Mouse (Mus musculus) stomach, embryonic 15.5 days (tissue): ENCODE measurements around the gene Trim67. TPM values are rescaled to one million over a fixed set of nuclear protein-coding genes. Genes with fewer than 3 reads are reported as not detected.
"Not testable (repeated sequence)": the region's sequence is repeated elsewhere in the genome, so short reads cannot be mapped to it uniquely, and the experiment has no call there.

Experiments used
- ATAC-seq: fragments of 200-750 bp; cut with Nextera tagmentation; 2 replicates; pipeline ENCODE4 v1.8.0; 2017; ENCODE audit warnings: low read depth, moderate number of reproducible peaks, moderate TSS enrichment; ENCODE audit not compliant: insufficient read depth, low FRiP score
- H3K27ac ChIP-seq: fragments of 300-500 bp; sonication (generic); 2 replicates; pipeline ENCODE4 v1.5.1; 2015; ENCODE audit warnings: mild to moderate bottlenecking, inconsistent platforms
- H3K27me3 ChIP-seq: fragments of 300-500 bp; sonication (generic); replicated peaks from 2 replicates; pipeline ENCODE4 v1.6.1; 2015; ENCODE audit warnings: inconsistent platforms
- H3K36me3 ChIP-seq: fragments of 300-500 bp; sonication (generic); 2 replicates; pipeline ENCODE4 v1.6.1; 2015; ENCODE audit warnings: inconsistent platforms
- H3K4me1 ChIP-seq: fragments of 300-500 bp; sonication (generic); 2 replicates; pipeline ENCODE4 v1.6.1; 2015; ENCODE audit warnings: inconsistent platforms
- H3K4me2 ChIP-seq: fragments of 300-500 bp; sonication (generic); 2 replicates; pipeline ENCODE4 v1.6.1; 2015; ENCODE audit warnings: mild to moderate bottlenecking, inconsistent platforms
- H3K4me3 ChIP-seq: fragments of 300-500 bp; sonication (generic); replicated peaks from 2 replicates; pipeline ENCODE4 v1.5.1; 2015; ENCODE audit warnings: inconsistent platforms
- H3K9ac ChIP-seq: fragments of 300-500 bp; sonication (generic); 2 replicates; pipeline ENCODE4 v1.6.1; 2015; ENCODE audit warnings: inconsistent platforms
- H3K9me3 ChIP-seq: fragments of 300-500 bp; sonication (generic); 2 replicates; pipeline ENCODE4 v1.6.1; 2016; ENCODE audit warnings: inconsistent platforms
- WGBS: fragments of 180-500 bp; shearing (Covaris S2); methylation state at CpG from one replicate; pipeline ENCODE4 v1.1.7; 2015; 5-methylcytosine and 5-hydroxymethylcytosine counted together
- polyA plus RNA-seq: library from polyadenylated mRNA; unstranded; fragments of >200 nt; fragmentation: Nextera tagmentation; extraction: Ambion mirVana; gene quantifications from 2 replicates; pipeline ENCODE4 v1.2.1, GENCODE M21; 2015

The Trim67 gene
- polyA plus RNA-seq, 1 experiment from 2014 or later: 0.74 TPM

DNA sequence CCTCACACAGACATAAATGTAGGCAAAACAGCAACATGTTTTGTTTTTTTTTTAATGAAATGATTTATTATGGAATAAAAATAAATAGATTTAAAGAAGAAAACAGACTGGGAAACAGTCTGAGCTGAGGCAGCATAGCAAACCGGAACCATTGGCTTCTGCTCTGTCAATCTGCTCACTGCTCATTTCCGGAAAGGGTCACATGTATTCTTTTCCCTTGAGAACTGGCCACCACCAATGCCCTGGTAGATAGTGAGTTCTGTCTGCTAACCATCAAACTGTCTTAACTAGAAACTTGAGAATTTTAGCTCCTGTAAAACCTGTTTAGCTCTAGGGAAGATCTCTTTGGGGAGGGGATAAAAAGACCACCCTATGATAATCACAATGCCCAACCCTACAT is 44.0 kb downstream of the Trim67 start:
- no peak for ATAC-seq
- H3K9me3 ChIP-seq: no peaks in the 10 kb centered on the region
- WGBS: 79% methylated on average over 2 of the region's 2 CpGs
- H3K36me3 ChIP-seq: peaks cover 26% of the 10 kb centered on the region
- no peak overlapping the region for H3K9ac ChIP-seq
- no peaks in the 10 kb centered on the region for H3K27me3 ChIP-seq
- no peak overlapping the region for H3K27ac ChIP-seq
- no peak overlapping the region for H3K4me3 ChIP-seq
- H3K4me1 ChIP-seq: peaks cover 5% of the 10 kb centered on the region
- H3K4me2 ChIP-seq: no peak overlapping the region

DNA sequence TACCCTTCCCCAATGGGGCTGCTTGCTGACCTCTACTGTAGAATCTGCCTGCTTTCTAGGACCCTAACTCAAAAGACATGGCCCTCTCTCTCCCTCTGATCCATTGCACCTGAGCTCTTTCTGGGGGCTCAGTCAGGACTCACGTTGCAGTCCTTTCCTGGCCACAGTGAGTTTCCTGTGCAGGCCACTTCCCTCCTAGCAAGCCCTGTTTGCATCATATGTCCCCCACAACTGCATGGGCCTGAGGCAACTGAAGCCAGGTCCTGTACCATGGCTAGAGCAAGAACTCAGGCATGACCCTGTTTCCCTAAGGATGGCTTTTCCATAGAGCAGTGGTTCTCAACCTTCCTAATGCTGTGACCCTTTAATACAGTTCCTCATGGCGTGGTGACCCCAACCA is 45.1 kb downstream of the Trim67 start:
- no peak overlapping the region for H3K27ac ChIP-seq
- ATAC-seq: no peak
- WGBS: 75% methylated on average over 2 of the region's 2 CpGs

DNA sequence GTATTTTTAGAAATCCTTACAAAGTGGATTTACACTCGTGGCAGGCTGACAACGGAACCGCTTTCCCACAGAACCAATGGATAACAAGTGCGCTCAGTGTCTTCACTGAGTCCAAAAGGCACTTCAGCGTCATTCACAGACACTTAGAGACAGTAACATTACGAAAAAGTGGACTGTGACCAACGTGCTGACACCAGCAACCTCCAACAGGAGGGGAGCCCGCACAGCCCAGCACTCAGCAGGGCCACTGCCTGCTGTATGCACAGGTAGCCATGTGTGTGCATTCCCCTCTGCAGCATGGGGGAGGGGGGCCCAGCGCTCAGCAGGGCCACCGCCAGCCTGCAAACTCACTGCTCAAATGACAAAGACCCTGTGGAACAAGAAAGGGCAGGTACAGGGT is 46.5 kb downstream of the Trim67 start:
- peaks cover 26% of the 10 kb centered on the region for H3K36me3 ChIP-seq
- no peak overlapping the region for H3K27ac ChIP-seq
- no peaks in the 10 kb centered on the region for H3K4me1 ChIP-seq
- H3K27me3 ChIP-seq: no peaks in the 10 kb centered on the region
- 91% methylated on average over 10 of the region's 10 CpGs for WGBS
- no peak overlapping the region for H3K4me3 ChIP-seq
- H3K9me3 ChIP-seq: no peaks in the 10 kb centered on the region
- ATAC-seq: no peak
- H3K9ac ChIP-seq: no peak overlapping the region
- H3K4me2 ChIP-seq: no peak overlapping the region

More for the DNA sequence above, 45.1 kb downstream of the Trim67 start:
- H3K27me3 ChIP-seq: no peaks in the 10 kb centered on the region
- no peak overlapping the region for H3K4me2 ChIP-seq
- H3K9ac ChIP-seq: no peak overlapping the region
- H3K4me1 ChIP-seq: peaks cover 5% of the 10 kb centered on the region
- no peak overlapping the region for H3K4me3 ChIP-seq
- no peaks in the 10 kb centered on the region for H3K9me3 ChIP-seq
- peaks cover 26% of the 10 kb centered on the region for H3K36me3 ChIP-seq

DNA sequence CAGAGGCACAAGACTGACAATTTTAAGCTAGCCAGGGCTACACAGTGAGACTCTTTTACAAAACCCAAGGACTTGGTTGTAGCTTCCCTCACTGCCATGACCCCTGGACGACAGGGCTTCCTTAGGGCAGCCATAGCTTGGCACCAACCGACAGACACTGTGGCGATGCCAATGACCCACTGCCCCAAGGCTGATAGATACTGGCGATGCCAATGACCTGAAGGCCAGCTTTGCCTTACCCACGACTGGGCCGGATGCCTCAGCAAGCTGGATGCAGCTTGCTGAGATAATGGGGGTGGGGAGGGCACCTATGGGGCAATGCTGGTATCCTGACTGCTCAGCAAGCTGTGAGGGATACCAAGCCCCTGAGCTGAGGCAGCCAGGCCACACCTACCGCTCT is 48.0 kb downstream of the Trim67 start:
- no peak overlapping the region for H3K9ac ChIP-seq
- H3K4me1 ChIP-seq: no peaks in the 10 kb centered on the region
- no peaks in the 10 kb centered on the region for H3K9me3 ChIP-seq
- no peak overlapping the region for H3K4me3 ChIP-seq
- H3K27ac ChIP-seq: no peak overlapping the region
- H3K27me3 ChIP-seq: no peaks in the 10 kb centered on the region
- peaks cover 26% of the 10 kb centered on the region for H3K36me3 ChIP-seq
- no peak overlapping the region for H3K4me2 ChIP-seq
- no peak for ATAC-seq
- 91% methylated on average over 7 of the region's 7 CpGs for WGBS

DNA sequence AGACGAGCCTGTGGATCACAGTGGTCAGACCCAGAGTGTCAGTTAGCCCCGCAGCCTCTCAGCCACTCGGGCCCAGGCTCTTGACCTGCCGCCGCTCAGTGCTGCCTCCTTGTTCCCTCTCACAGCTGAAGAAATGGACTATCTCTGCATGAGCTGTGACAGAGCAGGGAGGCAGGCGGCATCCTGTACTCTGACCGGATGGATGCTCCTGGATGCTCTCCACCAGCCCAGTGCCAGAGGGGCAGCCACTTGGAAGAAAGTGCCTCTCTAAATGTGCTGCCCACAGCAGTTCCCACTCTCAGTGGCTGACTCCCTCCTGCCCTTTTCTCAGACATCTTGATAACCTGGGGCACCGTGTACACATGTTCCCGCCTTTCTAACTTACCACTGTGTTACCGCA is 48.9 kb downstream of the Trim67 start:
- 89% methylated on average over 10 of the region's 10 CpGs for WGBS
- no peak overlapping the region for H3K27ac ChIP-seq
- ATAC-seq: no peak
- no peaks in the 10 kb centered on the region for H3K4me1 ChIP-seq
- H3K36me3 ChIP-seq: peaks cover 26% of the 10 kb centered on the region
- no peak overlapping the region for H3K9ac ChIP-seq
- no peaks in the 10 kb centered on the region for H3K9me3 ChIP-seq
- H3K27me3 ChIP-seq: no peaks in the 10 kb centered on the region
- no peak overlapping the region for H3K4me3 ChIP-seq
- H3K4me2 ChIP-seq: no peak overlapping the region

DNA sequence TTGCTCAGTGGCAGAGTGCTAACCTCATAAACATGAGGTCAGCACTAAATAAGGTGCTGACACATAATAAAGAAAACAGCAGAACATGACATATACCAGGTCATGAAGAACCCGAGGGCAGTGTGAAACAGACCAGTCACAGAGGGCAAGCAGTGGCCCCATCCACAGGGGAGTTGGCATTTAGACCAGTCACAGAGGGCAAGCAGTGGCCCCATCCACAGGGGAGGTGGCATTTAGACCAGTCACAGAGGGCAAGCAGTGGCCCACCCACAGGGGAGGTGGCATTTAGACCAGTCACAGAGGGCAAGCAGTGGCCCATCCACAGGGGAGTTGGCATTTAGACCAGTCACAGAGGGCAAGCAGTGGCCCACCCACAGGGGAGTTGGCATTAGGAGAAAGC is 50.0 kb downstream of the Trim67 start:
- 79% methylated on average over 1 of the region's 1 CpGs for WGBS
- not testable (repeated sequence) for H3K4me1 ChIP-seq, H3K9ac ChIP-seq, H3K4me2 ChIP-seq, H3K27ac ChIP-seq, H3K4me3 ChIP-seq, ATAC-seq, H3K9me3 ChIP-seq, H3K27me3 ChIP-seq
- H3K36me3 ChIP-seq: peaks cover 24% of the 10 kb centered on the region

DNA sequence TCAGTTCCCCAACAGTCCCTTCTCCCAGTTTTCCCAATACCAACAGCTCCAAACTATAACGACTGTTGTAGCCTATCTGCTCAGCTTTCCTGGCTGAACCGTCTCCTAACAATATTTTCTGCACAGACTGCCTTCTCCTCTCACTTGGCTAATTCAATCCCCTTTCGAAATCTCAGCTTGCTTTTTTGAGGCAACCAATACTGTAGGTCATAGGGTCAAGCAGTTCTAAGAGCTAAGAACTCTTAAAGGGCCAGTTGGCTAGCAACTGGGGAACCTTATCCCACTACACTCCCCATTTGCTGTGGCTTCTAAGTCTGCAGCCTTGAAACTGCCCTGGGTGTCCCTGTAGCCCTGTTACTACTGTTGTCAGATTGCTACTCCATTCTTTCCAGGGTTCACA is 52.2 kb downstream of the Trim67 start:
- WGBS: 66% methylated on average over 3 of the region's 3 CpGs
- no peaks in the 10 kb centered on the region for H3K27me3 ChIP-seq
- H3K36me3 ChIP-seq: peaks cover 9% of the 10 kb centered on the region
- no peak overlapping the region for H3K4me3 ChIP-seq
- no peak for ATAC-seq
- no peaks in the 10 kb centered on the region for H3K4me1 ChIP-seq
- no peak overlapping the region for H3K27ac ChIP-seq
- H3K4me2 ChIP-seq: no peak overlapping the region
- H3K9me3 ChIP-seq: no peaks in the 10 kb centered on the region
- H3K9ac ChIP-seq: no peak overlapping the region

DNA sequence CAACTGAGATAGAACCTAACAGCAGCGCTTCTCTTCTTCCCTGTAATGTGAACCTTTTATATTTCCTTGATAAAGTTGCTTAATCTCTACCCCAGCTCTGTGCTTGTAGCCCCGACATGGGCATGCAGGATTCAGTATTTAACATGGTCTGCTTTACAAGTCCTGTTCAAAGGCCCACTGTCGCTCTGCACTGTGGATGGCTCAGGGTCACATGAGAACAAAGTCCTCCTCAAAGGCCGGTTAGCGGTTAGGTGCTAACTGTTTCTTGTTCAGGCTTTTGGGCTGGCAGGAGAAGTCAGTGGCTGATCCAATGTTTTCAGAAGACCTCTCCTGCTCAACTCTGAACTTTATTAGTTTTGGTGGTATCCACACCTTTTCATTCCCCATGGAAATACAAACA is 52.7 kb downstream of the Trim67 start:
- no peak for ATAC-seq
- Histone ChIP-seq H3K27ac (no peak overlapping the region), H3K36me3 (peaks cover 7% of the 10 kb centered on the region), H3K4me3 (no peak overlapping the region), H3K27me3 (no peaks in the 10 kb centered on the region), H3K9me3 (no peaks in the 10 kb centered on the region), H3K4me2 (no peak overlapping the region), H3K9ac (no peak overlapping the region), H3K4me1 (no peaks in the 10 kb centered on the region)
- 85% methylated on average over 5 of the region's 5 CpGs for WGBS

DNA sequence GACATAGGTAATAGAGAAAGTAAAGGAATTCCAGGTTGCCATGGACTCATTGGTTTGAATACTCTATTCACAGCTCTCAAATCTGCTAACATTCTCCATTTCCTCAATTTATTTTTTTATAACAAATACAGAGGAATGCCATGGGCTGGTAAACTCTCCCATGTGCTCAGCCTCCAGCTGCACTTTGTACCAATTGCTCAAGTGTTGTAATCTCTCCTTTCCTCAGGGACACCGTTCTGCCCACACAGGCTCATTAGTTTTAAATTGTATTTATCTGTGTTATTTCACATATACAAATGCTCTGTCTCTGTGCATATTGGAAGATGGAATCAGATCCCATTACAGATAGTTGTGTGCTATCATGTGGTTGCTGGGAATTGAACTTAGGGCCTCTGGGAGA is 60.6 kb downstream of the Trim67 start:
- no peaks in the 10 kb centered on the region for H3K4me1 ChIP-seq
- 91% methylated on average over 1 of the region's 1 CpGs for WGBS
- H3K9ac ChIP-seq: no peak overlapping the region
- no peak overlapping the region for H3K27ac ChIP-seq
- H3K4me3 ChIP-seq: no peak overlapping the region
- no peaks in the 10 kb centered on the region for H3K27me3 ChIP-seq
- H3K9me3 ChIP-seq: no peaks in the 10 kb centered on the region
- peaks cover 55% of the 10 kb centered on the region for H3K36me3 ChIP-seq
- ATAC-seq: no peak
- no peak overlapping the region for H3K4me2 ChIP-seq

DNA sequence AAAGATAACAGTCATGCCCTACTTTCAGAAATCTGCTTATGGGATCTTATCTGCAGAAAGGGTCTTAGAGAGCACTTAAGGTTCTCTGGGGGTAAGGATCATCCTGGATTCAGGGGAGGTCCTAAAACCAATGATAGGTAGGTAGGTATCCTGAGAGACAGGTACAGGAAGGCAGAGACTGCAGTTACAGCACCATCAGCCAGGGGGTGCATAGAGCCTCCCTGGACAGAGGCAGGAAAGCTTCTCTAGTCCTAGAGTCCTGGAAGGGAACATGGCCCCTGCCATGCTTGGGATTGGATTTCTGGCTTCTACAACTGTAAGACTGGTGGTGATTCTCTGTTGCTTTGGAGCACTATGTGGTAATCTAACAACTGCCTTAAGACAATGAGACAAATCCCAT is 66.6 kb downstream of the Trim67 start:
- Histone ChIP-seq H3K9me3 (no peaks in the 10 kb centered on the region), H3K27me3 (no peaks in the 10 kb centered on the region), H3K27ac (no peak overlapping the region), H3K4me1 (peaks cover 4% of the 10 kb centered on the region), H3K9ac (no peak overlapping the region), H3K4me2 (no peak overlapping the region), H3K36me3 (peaks cover 49% of the 10 kb centered on the region), H3K4me3 (no peak overlapping the region)
- no peak for ATAC-seq

DNA sequence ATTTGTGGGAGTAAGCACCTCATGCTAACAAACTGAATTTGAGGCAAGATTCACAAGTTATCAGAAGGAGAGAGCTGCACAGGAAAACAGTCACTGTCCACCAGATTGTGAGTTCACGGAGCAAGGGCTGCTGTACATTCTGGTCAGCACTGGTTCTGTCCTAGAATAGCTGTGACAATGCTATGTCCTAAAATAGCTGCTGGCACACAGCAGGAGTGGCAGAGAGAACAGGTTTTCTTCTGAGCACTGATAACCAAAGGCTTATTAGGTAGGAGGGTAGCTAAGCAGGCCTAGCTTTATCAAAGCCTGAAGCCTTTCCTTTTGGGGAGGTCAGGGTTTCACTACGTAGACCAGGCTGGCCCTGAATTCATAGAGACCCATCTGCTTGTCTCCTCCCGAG is 67.3 kb downstream of the Trim67 start:
- Histone ChIP-seq H3K9me3 (no peaks in the 10 kb centered on the region), H3K9ac (no peak overlapping the region), H3K27me3 (no peaks in the 10 kb centered on the region), H3K27ac (no peak overlapping the region), H3K36me3 (peaks cover 42% of the 10 kb centered on the region), H3K4me1 (peaks cover 4% of the 10 kb centered on the region), H3K4me3 (no peak overlapping the region), H3K4me2 (no peak overlapping the region)
- ATAC-seq: no peak
- WGBS: 92% methylated on average over 3 of the region's 3 CpGs

DNA sequence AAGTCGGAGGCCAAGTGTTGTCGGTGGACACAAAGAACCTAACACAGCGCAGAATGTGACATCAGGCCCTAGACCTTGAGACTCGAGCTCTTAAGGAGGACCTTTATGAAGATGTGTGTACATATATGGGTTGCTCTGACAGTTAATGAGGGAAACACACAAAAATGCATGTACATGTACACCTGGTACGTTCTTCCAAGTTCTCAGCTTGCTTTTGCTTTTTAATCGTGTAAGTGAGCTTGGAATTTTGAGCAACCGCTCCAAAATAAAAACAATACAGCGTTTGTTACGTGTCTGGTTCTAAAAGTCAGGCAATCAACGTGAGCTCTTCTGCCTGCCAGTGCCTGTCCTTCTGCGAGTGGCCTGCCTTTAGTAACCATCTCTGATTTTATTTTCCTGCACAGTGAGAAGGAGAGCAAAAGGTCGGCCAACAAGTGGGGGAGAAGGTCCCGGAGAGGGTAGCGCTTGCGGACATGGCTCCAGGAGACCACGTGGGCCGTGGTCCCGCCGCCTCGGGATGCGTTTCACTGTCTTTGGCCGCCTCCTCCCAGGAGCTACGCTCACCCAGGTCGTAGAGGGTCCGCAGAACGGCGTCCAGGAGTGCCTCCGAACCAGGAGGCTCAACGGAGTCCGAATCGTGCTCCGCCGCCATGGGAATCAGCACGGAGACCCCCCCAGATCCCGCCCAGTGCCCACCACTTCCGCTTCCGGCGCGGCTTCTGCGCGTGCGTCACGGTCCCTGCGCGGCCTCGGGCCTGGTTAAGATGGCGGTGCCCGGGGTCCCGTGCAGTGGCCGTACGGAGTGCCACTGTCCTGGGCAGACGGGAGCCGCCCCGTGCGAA is 69.7 kb downstream of the Trim67 start, which contains the start of the genes Gnpat and 2810004N23Rik:
Gnpat (plus strand) TSS at position 713 of the 842 bp plus-strand sequence.
2810004N23Rik (minus strand) TSS at position 800 of the 842 bp plus-strand sequence.
- peak; percentile 96 for ATAC-seq
- Histone ChIP-seq H3K4me3 (peak within 1 kb of the TSS; percentile 76), H3K36me3 (peaks cover 20% of the 10 kb centered on the region), H3K9ac (peak within 1 kb of the TSS; percentile 89), H3K27ac (peak within 1 kb of the TSS; percentile 91), H3K4me2 (peak within 1 kb of the TSS; percentile 65), H3K27me3 (no peaks in the 10 kb centered on the region), H3K4me1 (peaks cover 4% of the 10 kb centered on the region), H3K9me3 (no peaks in the 10 kb centered on the region)
- WGBS: 1% methylated on average over 55 of the region's 55 CpGs
